Mouse (Mus musculus) lung, embryonic 15.5 days (tissue): ENCODE results near the gene Zbp1. TPM values are rescaled to one million over a fixed set of nuclear protein-coding genes. Genes with fewer than 3 reads are reported as not detected.

Experiments used
- ATAC-seq: fragments of 200-750 bp; cut with Nextera tagmentation; 2 replicates; pipeline ENCODE4 v1.8.0; 2017; ENCODE audit warnings: moderate number of reproducible peaks, borderline replicate concordance; ENCODE audit not compliant: low FRiP score, low TSS enrichment; ENCODE audit errors: extremely low read depth
- H3K27ac ChIP-seq: fragments of 300-500 bp; sonication (generic); 2 replicates; pipeline ENCODE4 v1.5.1; 2015; ENCODE audit warnings: moderate library complexity, mild to moderate bottlenecking, inconsistent platforms
- H3K27me3 ChIP-seq: fragments of 300-500 bp; sonication (generic); 2 replicates; pipeline ENCODE4 v1.6.1; 2015; ENCODE audit warnings: inconsistent platforms
- H3K36me3 ChIP-seq: fragments of 300-500 bp; sonication (generic); 2 replicates; pipeline ENCODE4 v1.6.1; 2015; ENCODE audit warnings: inconsistent platforms
- H3K4me1 ChIP-seq: fragments of 300-500 bp; sonication (generic); 2 replicates; pipeline ENCODE4 v1.6.1; 2015; ENCODE audit warnings: inconsistent platforms
- H3K4me2 ChIP-seq: fragments of 300-500 bp; sonication (generic); 2 replicates; pipeline ENCODE4 v1.6.1; 2015; ENCODE audit warnings: inconsistent platforms, mild to moderate bottlenecking, moderate library complexity
- H3K4me3 ChIP-seq: fragments of 300-500 bp; sonication (generic); 2 replicates; pipeline ENCODE4 v1.5.1; 2015; ENCODE audit warnings: mild to moderate bottlenecking, inconsistent platforms
- H3K9ac ChIP-seq: fragments of 300-500 bp; sonication (generic); 2 replicates; pipeline ENCODE4 v1.6.1; 2015; ENCODE audit warnings: inconsistent platforms
- H3K9me3 ChIP-seq: fragments of 300-500 bp; sonication (generic); 2 replicates; pipeline ENCODE4 v1.6.1; 2016; ENCODE audit warnings: inconsistent platforms
- WGBS: fragments of 180-500 bp; shearing (Covaris S2); methylation state at CpG from one replicate; pipeline ENCODE4 v1.1.7; 2015; 5-methylcytosine and 5-hydroxymethylcytosine counted together
- polyA plus RNA-seq: library from polyadenylated mRNA; unstranded; fragments of >200 nt; fragmentation: Nextera tagmentation; extraction: Ambion mirVana; gene quantifications from 2 replicates; pipeline ENCODE4 v1.2.1, GENCODE M21; 2015

Zbp1 gene
- polyA plus RNA-seq, 1 experiment from 2014 or later, result 0.95 TPM

- 59% methylated on average over 7 of the region's 7 CpGs for WGBS
- Histone ChIP-seq H3K4me3 (no peak overlapping the region), H3K4me1 (peaks cover 98% of the 10 kb centered on the region), H3K36me3 (no peaks in the 10 kb centered on the region), H3K9ac (no peak overlapping the region), H3K27ac (peak overlapping the region; percentile 81), H3K27me3 (no peaks in the 10 kb centered on the region), H3K4me2 (no peak overlapping the region), H3K9me3 (no peaks in the 10 kb centered on the region)
- ATAC-seq, result no peak
Measured at GRCm38 (mm10) chr2:173255810-173256551, 37.3 kb upstream of the Zbp1 start.

- peaks cover 98% of the 10 kb centered on the region for H3K4me1 ChIP-seq
- H3K27me3 ChIP-seq, result no peaks in the 10 kb centered on the region
- H3K27ac ChIP-seq, result peak overlapping the region; percentile 81
- H3K9ac ChIP-seq, result 0 out of 2 replicates have a peak overlapping the region, but pooled peaks have one; percentile 6
- 18% methylated on average over 26 of the region's 26 CpGs for WGBS
- no peaks in the 10 kb centered on the region for H3K9me3 ChIP-seq
- no peaks in the 10 kb centered on the region for H3K36me3 ChIP-seq
- H3K4me3 ChIP-seq, result no peak overlapping the region
- ATAC-seq, result no peak
- H3K4me2 ChIP-seq, result peak overlapping the region; percentile 14; the same call in 1 of the 2 replicates
Measured at GRCm38 (mm10) chr2:173253761-173254662, 35.3 kb upstream of the Zbp1 start.

- Histone ChIP-seq H3K36me3 (no peaks in the 10 kb centered on the region), H3K27ac (peak overlapping the region; percentile 66), H3K9ac (no peak overlapping the region), H3K4me1 (peaks cover 96% of the 10 kb centered on the region), H3K27me3 (no peaks in the 10 kb centered on the region), H3K9me3 (no peaks in the 10 kb centered on the region), H3K4me2 (no peak overlapping the region), H3K4me3 (no peak overlapping the region)
- ATAC-seq, result no peak
- 48% methylated on average over 9 of the region's 9 CpGs for WGBS
Measured at GRCm38 (mm10) chr2:173251675-173252074, 33.0 kb upstream of the Zbp1 start.

GRCm38 (mm10) chr2:173251133-173251532 lies 32.4 kb upstream of the Zbp1 start:
- Histone ChIP-seq H3K36me3 (no peaks in the 10 kb centered on the region), H3K27ac (peak overlapping the region; percentile 66), H3K27me3 (no peaks in the 10 kb centered on the region), H3K4me2 (no peak overlapping the region), H3K4me1 (peaks cover 96% of the 10 kb centered on the region), H3K9ac (no peak overlapping the region), H3K4me3 (no peak overlapping the region), H3K9me3 (no peaks in the 10 kb centered on the region)
- 34% methylated on average over 7 of the region's 7 CpGs for WGBS
- ATAC-seq, result no peak

DNA sequence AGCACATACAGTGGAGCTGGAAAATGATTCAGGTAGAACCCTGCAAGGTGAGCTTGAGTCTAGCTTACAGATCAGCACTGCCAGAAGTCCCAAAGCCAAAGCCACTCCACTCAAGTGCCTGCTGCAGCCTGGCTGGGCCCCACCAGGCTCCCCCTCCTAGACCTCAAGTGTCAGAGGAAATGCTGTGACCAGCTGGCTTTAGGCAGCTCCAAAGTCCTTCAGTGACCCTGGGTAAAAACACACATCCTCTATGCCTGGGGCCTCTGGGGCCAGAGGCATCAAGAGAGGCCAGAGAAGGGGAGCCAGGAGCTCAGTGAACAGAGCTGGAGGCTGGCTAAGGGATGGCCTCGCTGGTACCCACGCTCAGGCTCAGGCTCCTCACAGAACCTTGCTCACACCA lies 31.7 kb upstream of the Zbp1 start:
- ATAC-seq, result peak; percentile 25; the same call in 1 of the 2 replicates
- H3K4me2 ChIP-seq, result no peak overlapping the region
- WGBS, result 12% methylated on average over 2 of the region's 2 CpGs

GRCm38 (mm10) chr2:173249965-173250364 lies 31.2 kb upstream of the Zbp1 start:
- H3K27ac ChIP-seq, result peak overlapping the region; percentile 66
- no peaks in the 10 kb centered on the region for H3K27me3 ChIP-seq
- H3K4me2 ChIP-seq, result no peak overlapping the region
- no peak overlapping the region for H3K4me3 ChIP-seq
- H3K4me1 ChIP-seq, result peaks cover 94% of the 10 kb centered on the region
- no peak overlapping the region for H3K9ac ChIP-seq
- no peaks in the 10 kb centered on the region for H3K9me3 ChIP-seq
- WGBS, result 67% methylated on average over 8 of the region's 8 CpGs
- no peaks in the 10 kb centered on the region for H3K36me3 ChIP-seq
- no peak for ATAC-seq

More for the DNA sequence above, 31.7 kb upstream of the Zbp1 start:
- Histone ChIP-seq H3K27me3 (no peaks in the 10 kb centered on the region), H3K9me3 (no peaks in the 10 kb centered on the region), H3K9ac (no peak overlapping the region), H3K27ac (peak overlapping the region; percentile 66), H3K36me3 (no peaks in the 10 kb centered on the region), H3K4me1 (peaks cover 96% of the 10 kb centered on the region), H3K4me3 (no peak overlapping the region)

- Histone ChIP-seq H3K4me1 (peaks cover 93% of the 10 kb centered on the region), H3K36me3 (no peaks in the 10 kb centered on the region), H3K27ac (peak overlapping the region; percentile 66; the same call in 1 of the 2 replicates), H3K9me3 (no peaks in the 10 kb centered on the region), H3K4me3 (no peak overlapping the region), H3K4me2 (no peak overlapping the region), H3K9ac (no peak overlapping the region), H3K27me3 (no peaks in the 10 kb centered on the region)
- no peak for ATAC-seq
- WGBS, result 44% methylated on average over 3 of the region's 3 CpGs
Measured at GRCm38 (mm10) chr2:173249386-173249785, 30.7 kb upstream of the Zbp1 start.

GRCm38 (mm10) chr2:173248822-173249221 lies 30.1 kb upstream of the Zbp1 start:
- no peaks in the 10 kb centered on the region for H3K27me3 ChIP-seq
- H3K27ac ChIP-seq, result no peak overlapping the region
- no peak overlapping the region for H3K9ac ChIP-seq
- no peaks in the 10 kb centered on the region for H3K36me3 ChIP-seq
- whole genome bisulfite sequencing, result 72% methylated on average over 7 of the region's 7 CpGs
- no peaks in the 10 kb centered on the region for H3K9me3 ChIP-seq
- H3K4me2 ChIP-seq, result no peak overlapping the region
- no peak overlapping the region for H3K4me3 ChIP-seq
- H3K4me1 ChIP-seq, result peaks cover 92% of the 10 kb centered on the region
- no peak for ATAC-seq

GRCm38 (mm10) chr2:173247911-173248310 lies 29.2 kb upstream of the Zbp1 start:
- Histone ChIP-seq H3K27ac (peak overlapping the region; percentile 84), H3K27me3 (no peaks in the 10 kb centered on the region), H3K9me3 (no peaks in the 10 kb centered on the region), H3K9ac (no peak overlapping the region), H3K4me1 (peaks cover 92% of the 10 kb centered on the region), H3K4me3 (no peak overlapping the region), H3K4me2 (no peak overlapping the region), H3K36me3 (no peaks in the 10 kb centered on the region)
- ATAC-seq, result no peak
- WGBS, result 24% methylated on average over 2 of the region's 2 CpGs

DNA sequence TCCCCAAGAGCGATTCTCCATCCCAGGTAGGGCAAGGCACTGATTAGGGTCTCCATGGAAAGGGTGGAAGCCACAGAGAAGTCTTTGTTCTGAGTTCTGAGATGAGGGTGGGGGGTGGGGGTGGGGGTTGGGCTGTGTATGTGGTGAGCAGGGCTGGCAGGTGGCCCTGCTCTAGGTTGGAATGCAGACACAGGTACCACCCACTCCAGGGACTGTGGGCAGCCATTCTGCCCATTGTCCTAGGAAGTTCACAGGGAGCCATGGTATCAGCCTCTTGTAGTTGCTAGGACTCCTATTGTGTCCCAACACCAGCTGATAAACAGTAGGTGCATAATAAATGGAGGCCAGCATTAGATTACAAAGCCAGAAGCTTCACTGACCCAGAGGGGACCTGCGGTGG lies 28.5 kb upstream of the Zbp1 start:
- ATAC-seq, result peak; percentile 41; the same call in 1 of the 2 replicates

GRCm38 (mm10) chr2:173246688-173247087 lies 28.0 kb upstream of the Zbp1 start:
- H3K4me2 ChIP-seq, result no peak overlapping the region
- peak; percentile 8; the same call in 1 of the 2 replicates for ATAC-seq
- H3K4me1 ChIP-seq, result peaks cover 88% of the 10 kb centered on the region
- 55% methylated on average over 8 of the region's 8 CpGs for WGBS
- no peak overlapping the region for H3K9ac ChIP-seq
- no peak overlapping the region for H3K4me3 ChIP-seq
- H3K27me3 ChIP-seq, result no peaks in the 10 kb centered on the region
- no peaks in the 10 kb centered on the region for H3K9me3 ChIP-seq
- no peaks in the 10 kb centered on the region for H3K36me3 ChIP-seq
- H3K27ac ChIP-seq, result peak overlapping the region; percentile 84

More for the DNA sequence above, 28.5 kb upstream of the Zbp1 start:
- 30% methylated on average over 2 of the region's 2 CpGs for WGBS
- Histone ChIP-seq H3K27me3 (no peaks in the 10 kb centered on the region), H3K4me2 (no peak overlapping the region), H3K9ac (no peak overlapping the region), H3K4me3 (no peak overlapping the region), H3K9me3 (no peaks in the 10 kb centered on the region), H3K27ac (peak overlapping the region; percentile 84), H3K4me1 (peaks cover 93% of the 10 kb centered on the region), H3K36me3 (no peaks in the 10 kb centered on the region)

DNA sequence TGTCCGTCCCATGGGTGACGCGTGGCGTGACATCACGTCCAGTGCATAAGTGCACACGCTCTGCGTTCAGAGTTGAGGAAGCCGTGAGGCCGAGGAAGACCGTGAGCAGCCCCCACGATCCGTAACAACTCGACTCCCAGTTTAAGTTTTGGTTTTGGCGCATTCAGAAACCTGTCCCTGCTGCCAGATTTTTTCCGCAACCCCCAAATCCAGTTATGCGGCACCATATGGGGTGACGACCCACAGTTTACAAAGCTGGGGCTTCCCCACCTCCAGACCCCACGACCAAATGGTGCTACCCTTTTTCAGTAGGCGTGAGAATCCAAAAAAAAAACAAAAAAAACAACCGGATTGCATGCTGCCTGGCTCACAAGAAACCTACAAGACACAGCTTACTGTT lies 26.5 kb upstream of the Zbp1 start:
- 74% methylated on average over 20 of the region's 20 CpGs for whole genome bisulfite sequencing
- Histone ChIP-seq H3K36me3 (no peaks in the 10 kb centered on the region), H3K4me2 (no peak overlapping the region), H3K9me3 (no peaks in the 10 kb centered on the region), H3K9ac (no peak overlapping the region), H3K27me3 (no peaks in the 10 kb centered on the region), H3K27ac (0 out of 2 replicates have a peak overlapping the region, but pooled peaks have one; percentile 84), H3K4me3 (no peak overlapping the region), H3K4me1 (peaks cover 76% of the 10 kb centered on the region)
- ATAC-seq, result no peak
